8 mouse cellular contexts compared by ENCODE assay signal in genomic region chr10:126956692-126957358, GRCm38 (mm10). TPM values are rescaled to one million over a fixed set of nuclear protein-coding genes. Genes with fewer than 3 reads are reported as not detected.
A peak's percentile ranks its signal among the peaks of the same experiment; 100 is the strongest.
DNase-seq lines count a peak whose midpoint lies in the region; ATAC-seq lines count a peak whose summit lies in the region.

No protein-coding gene starts in this region.

- H3K4me1 ChIP-seq in lung, embryonic 15.5 days, result peaks cover 23% of the 10 kb centered on the region
- H3K4me1 ChIP-seq in intestine, embryonic 15.5 days (replicated peaks), result peaks cover 19% of the 10 kb centered on the region
- H3K4me1 ChIP-seq in stomach, embryonic 15.5 days, result peaks cover 21% of the 10 kb centered on the region

- no peak overlapping the region for H3K4me3 ChIP-seq in lung, embryonic 15.5 days
- no peak overlapping the region for H3K4me3 ChIP-seq in intestine, embryonic 15.5 days (replicated peaks)
- H3K4me3 ChIP-seq in stomach, embryonic 15.5 days (replicated peaks), result no peak overlapping the region

- H3K9ac ChIP-seq in lung, embryonic 15.5 days, result 0 out of 2 replicates have a peak overlapping the region, but pooled peaks have one; percentile 11
- H3K9ac ChIP-seq in intestine, embryonic 15.5 days, result 0 out of 2 replicates have a peak overlapping the region, but pooled peaks have one; percentile 15
- peak overlapping the region; percentile 22; the same call in 1 of the 2 replicates for H3K9ac ChIP-seq in stomach, embryonic 15.5 days

- H3K9me3 ChIP-seq in lung, embryonic 15.5 days, result no peaks in the 10 kb centered on the region
- H3K9me3 ChIP-seq in intestine, embryonic 15.5 days, result no peaks in the 10 kb centered on the region
- no peaks in the 10 kb centered on the region for H3K9me3 ChIP-seq in stomach, embryonic 15.5 days

- H3K27ac ChIP-seq in lung, embryonic 15.5 days, result peak overlapping the region; percentile 82
- H3K27ac ChIP-seq in intestine, embryonic 15.5 days, result peak overlapping the region; percentile 69
- H3K27ac ChIP-seq in stomach, embryonic 15.5 days, result peak overlapping the region; percentile 77

- DNase-seq in cerebellum, adult 8-10 months, result peak; percentile 46
- DNase-seq in cerebellum, postnatal 4 days (ENCODE audit: low spot score in 2 of 2), result no peak
- DNase-seq in lung, adult 18-20 months, result no peak
- DNase-seq in lung, postnatal 25 days (ENCODE audit: low spot score), result no peak
- no peak for DNase-seq in yolk sac, embryonic 10.5 days (ENCODE audit: low spot score)

- peak overlapping the region; percentile 43 for H3K4me2 ChIP-seq in lung, embryonic 15.5 days
- peak overlapping the region; percentile 37; the same call in 1 of the 2 replicates for H3K4me2 ChIP-seq in intestine, embryonic 15.5 days (replicated peaks)
- peak overlapping the region; percentile 39 for H3K4me2 ChIP-seq in stomach, embryonic 15.5 days

- WGBS in lung, embryonic 15.5 days, result 19% methylated on average over 15 of the region's 15 CpGs
- 29% methylated on average over 15 of the region's 15 CpGs for WGBS in intestine, embryonic 15.5 days
- 21% methylated on average over 15 of the region's 15 CpGs for WGBS in stomach, embryonic 15.5 days

- no peak; the same call in 1 of the 2 replicates for ATAC-seq in lung, embryonic 15.5 days (ENCODE audit: borderline replicate concordance, extremely low read depth, low FRiP score, low TSS enrichment)
- ATAC-seq in intestine, embryonic 15.5 days, result no peak
- ATAC-seq in stomach, embryonic 15.5 days (ENCODE audit: insufficient read depth, low FRiP score, low read depth), result no peak

- no peaks in the 10 kb centered on the region for H3K27me3 ChIP-seq in lung, embryonic 15.5 days
- H3K27me3 ChIP-seq in intestine, embryonic 15.5 days (replicated peaks), result no peaks in the 10 kb centered on the region
- no peaks in the 10 kb centered on the region for H3K27me3 ChIP-seq in stomach, embryonic 15.5 days (replicated peaks)

- no peaks in the 10 kb centered on the region for H3K36me3 ChIP-seq in lung, embryonic 15.5 days
- no peaks in the 10 kb centered on the region for H3K36me3 ChIP-seq in intestine, embryonic 15.5 days
- no peaks in the 10 kb centered on the region for H3K36me3 ChIP-seq in stomach, embryonic 15.5 days

RNA-seq across cellular contexts. Expression of gene Ctdsp2, which starts 21.7 kb away (rescaled TPM):
- polyA plus RNA-seq in lung, embryonic 15.5 days (2015; fragmentation: Nextera tagmentation; extraction: Ambion mirVana), result 68.6 and 73.1 TPM in 2 replicates
- polyA plus RNA-seq in intestine, embryonic 15.5 days (2015; fragmentation: Nextera tagmentation; extraction: Ambion mirVana), result 53.6 and 55.2 TPM in 2 replicates
- 57.0 and 63.2 TPM in 2 replicates for polyA plus RNA-seq in stomach, embryonic 15.5 days (2015; fragmentation: Nextera tagmentation; extraction: Ambion mirVana)

RNA-seq across cellular contexts. Expression of gene Avil, which starts 43.7 kb away (rescaled TPM):
- polyA plus RNA-seq in lung, embryonic 15.5 days (2015; fragmentation: Nextera tagmentation; extraction: Ambion mirVana), result 0.25 and 0.39 TPM in 2 replicates
- polyA plus RNA-seq in intestine, embryonic 15.5 days (2015; fragmentation: Nextera tagmentation; extraction: Ambion mirVana), result 0.10 and 0.21 TPM in 2 replicates
- polyA plus RNA-seq in stomach, embryonic 15.5 days (2015; fragmentation: Nextera tagmentation; extraction: Ambion mirVana), result 0.52 and 0.60 TPM in 2 replicates

RNA-seq across cellular contexts. Expression of gene Atp23, which starts 55.7 kb away (rescaled TPM):
- polyA plus RNA-seq in lung, embryonic 15.5 days (2015; fragmentation: Nextera tagmentation; extraction: Ambion mirVana), result 16.2 and 18.7 TPM in 2 replicates
- polyA plus RNA-seq in intestine, embryonic 15.5 days (2015; fragmentation: Nextera tagmentation; extraction: Ambion mirVana), result 17.0 and 17.2 TPM in 2 replicates
- polyA plus RNA-seq in stomach, embryonic 15.5 days (2015; fragmentation: Nextera tagmentation; extraction: Ambion mirVana), result 17.9 and 18.2 TPM in 2 replicates
